Mouse (Mus musculus): ENCODE results near the gene Efl1. TPM values are rescaled to one million over a fixed set of nuclear protein-coding genes. Genes with fewer than 3 reads are reported as not detected.
A peak's percentile ranks its signal among the peaks of the same experiment; 100 is the strongest.

Gene Efl1
- 10 to 100 TPM; 16.7 to 19.3 TPM for total RNA-seq (2021)
- long read RNA-seq, partial matches to known transcripts = 0 of 3 reads
- long read RNA-seq, other reads (novel, unspliced or antisense) = 1 of 3 reads

DNA sequence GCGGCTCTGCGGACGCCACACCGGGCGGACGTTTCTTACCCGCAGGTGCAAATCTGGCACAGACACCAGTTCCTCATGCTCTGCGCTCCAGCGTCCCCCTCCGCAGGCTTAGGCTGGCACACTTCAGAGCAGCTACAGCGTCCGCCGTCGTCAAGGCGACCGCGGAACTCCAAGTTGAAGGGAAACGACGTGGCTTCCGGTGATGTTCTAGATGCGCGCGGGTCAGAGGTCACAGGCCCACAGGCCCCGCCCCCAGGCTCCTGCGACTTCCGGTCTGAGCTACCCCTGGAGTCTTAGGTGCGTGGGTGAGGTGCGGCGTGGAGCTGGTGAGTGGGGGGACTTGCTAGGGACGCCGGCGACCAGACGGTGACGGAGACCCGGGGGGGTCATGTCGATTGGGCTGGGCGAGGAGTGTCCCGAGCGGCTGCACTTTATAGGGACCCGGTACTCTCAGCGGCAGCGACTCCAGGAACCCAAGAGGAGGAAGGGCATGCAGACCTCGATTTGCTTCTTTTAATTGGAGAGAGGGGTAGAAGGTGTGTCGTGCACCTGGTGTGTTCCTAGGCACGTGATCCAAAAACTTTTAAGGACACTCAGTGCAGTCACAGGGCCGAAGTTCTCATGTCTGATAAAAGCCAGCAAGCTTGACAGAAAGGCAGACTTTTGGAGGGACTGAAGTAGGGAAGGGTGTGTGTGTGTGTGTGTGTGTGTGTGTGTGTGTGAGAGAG is at the start of gene Efl1, which contains the start of gene Saxo2:
TSS of gene Efl1 (plus strand) at position 262 of the 728 bp plus-strand sequence.
TSS of gene Saxo2 (minus strand) at position 176 of the 728 bp plus-strand sequence.
- peak; percentile 96 to 97 for DNase-seq (ENCODE audit: low spot score in 2 of 2)

DNA sequence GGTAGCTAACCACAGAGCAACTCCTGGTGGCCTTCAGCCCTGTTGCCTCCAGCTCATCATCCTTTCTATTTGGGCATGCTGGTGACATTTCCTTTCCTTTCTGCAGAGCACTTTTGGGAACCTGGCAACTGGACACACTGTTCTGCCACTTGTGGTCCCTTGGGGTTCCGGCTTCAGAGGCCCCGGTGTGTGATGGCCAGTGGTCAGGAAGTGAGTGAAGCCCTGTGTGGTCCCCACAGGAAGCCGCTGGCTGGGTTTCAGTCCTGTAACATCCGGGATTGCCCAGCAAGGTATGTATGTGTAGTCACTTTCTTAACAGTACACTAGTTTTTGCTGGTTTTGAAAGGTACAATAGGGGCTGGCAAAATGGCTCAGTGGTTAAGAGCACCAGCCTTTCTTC is 46.4 kb upstream of the Efl1 start:
- DNase-seq (ENCODE audit: low spot score in 2 of 2) = no peak

DNA sequence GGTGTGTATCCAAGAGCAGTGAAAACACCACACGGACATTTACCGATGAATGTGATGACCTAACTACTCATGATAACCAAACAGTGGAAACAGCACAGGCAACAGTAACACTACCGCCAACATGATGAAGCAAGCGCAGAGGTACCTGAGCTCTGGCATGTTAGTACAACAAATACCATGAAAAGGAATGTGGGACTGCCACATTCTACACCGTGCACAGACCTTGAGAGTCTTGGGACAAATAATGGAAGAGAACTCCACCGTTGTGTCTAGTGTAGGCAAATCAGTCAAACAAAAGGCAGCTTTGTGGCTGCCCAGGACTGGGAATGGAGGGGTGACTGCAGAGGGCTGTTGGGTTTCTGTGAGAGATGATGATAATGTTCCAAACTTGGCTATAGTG is 43.0 kb upstream of the Efl1 start:
- no peak for DNase-seq (ENCODE audit: low spot score in 2 of 2)

DNA sequence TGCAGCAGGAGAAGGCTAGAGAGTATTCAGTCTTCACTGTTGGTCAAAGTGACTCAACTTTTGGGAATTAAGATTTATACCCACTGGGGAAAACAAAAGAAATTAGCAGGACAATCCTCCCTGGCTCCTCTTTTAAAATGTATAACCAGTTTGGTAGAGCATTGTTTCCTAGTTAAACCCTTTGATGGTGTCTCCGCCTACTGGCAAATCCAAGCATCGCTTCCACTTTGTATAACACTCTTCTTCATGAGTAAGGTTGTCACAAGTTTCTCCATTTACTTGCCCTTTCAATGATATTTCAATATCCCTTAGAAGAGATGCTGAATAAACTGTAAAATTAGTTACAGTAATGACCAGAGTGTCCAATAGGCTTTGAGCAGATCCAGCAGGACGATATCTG is 38.8 kb upstream of the Efl1 start:
- peak; percentile 13 to 35 for DNase-seq (ENCODE audit: low spot score in 2 of 2)

DNA sequence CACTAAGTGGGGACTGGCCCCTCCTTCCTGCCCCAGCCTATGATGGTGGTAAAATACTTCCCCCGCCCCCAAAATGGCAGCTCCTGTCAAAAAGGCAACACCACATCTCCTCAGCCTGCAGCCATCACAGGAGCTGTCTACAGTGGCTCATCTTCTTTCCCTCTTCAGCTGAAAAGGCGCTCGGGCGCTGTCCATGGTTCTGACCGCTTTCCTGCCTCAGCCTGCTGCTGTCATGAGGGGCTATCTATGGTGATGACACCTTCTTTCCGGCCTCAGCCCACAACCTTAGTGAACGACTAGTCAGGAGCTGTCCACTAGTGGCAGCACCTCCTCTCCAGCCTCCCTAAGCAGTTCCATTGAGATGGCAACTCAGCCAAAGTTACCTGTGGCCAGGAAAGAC is 23.1 kb upstream of the Efl1 start:
- DNase-seq (ENCODE audit: low spot score in 2 of 2) = no peak

DNA sequence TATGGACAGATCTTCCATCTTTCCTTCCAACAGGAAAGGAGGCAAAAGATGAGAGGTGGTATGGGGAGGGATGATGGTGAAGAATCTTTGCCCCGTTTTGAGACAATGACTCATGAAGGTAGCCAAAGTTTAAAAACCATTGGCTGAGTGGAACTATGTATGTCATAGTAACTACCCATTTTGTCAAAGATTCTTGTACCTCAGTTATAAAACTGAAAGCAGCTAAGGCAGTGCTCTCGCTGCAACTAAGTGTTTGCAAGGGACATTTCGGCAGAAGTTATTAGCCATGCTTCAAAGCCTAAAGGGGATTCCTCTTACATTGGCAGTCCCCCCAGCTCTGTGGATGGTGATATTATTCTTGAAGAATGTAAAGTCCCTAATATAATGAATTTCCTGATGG is 1.2 kb upstream of the Efl1 start:
- DNase-seq (ENCODE audit: low spot score in 2 of 2) = no peak

GRCm38 (mm10) chr7:82647909-82648308 is 505 bp upstream of the Efl1 start:
- no peak for DNase-seq (ENCODE audit: low spot score in 2 of 2)

DNA sequence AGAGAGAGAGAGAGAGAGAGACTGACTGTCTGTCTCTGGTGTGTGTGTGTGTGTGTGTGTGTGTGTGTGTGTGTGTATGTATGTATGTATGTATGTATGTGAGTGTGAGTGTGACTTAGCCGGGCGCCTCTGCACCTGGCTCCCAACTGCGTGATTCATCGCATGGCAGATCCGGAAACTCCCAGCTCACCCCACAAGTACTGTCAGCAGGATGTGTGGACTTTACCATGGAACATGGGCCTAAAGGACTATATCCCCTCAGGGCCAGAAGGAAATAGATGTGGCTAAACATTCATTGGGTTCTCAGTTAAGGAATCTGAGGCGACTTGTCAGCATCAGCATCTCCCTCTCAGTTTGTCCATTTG is 649 bp downstream of the Efl1 start:
- DNase-seq (ENCODE audit: low spot score in 2 of 2) = no peak

- no peak for DNase-seq (ENCODE audit: low spot score in 2 of 2)
Measured at GRCm38 (mm10) chr7:82664604-82665003, 16.2 kb downstream of the Efl1 start.

- DNase-seq (ENCODE audit: low spot score in 2 of 2) = no peak
Measured at GRCm38 (mm10) chr7:82676001-82676400, 27.6 kb downstream of the Efl1 start.

- DNase-seq (ENCODE audit: low spot score in 2 of 2) = peak; percentile 17 to 23
Measured at GRCm38 (mm10) chr7:82676834-82677233, 28.4 kb downstream of the Efl1 start.

DNA sequence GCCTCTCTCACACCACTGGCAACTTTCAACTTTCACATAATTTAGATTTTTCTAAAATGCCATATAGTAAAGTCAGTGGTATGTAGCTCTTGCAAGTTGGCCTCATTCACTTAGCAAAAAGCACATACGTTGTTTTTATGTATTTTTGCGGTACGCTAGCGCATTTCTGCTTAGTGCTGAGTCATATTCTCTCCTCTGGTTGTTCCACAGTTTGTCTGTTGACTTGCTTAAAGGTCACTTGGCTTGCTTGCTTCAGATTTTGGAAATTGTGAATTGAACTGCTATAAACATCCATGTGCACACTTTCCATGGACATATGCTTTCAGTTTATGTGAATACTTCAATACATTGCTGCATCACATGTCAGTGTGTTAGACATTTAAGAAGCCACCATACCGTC is 31.5 kb downstream of the Efl1 start:
- DNase-seq (ENCODE audit: low spot score in 2 of 2) = no peak

GRCm38 (mm10) chr7:82688736-82689135 is 40.3 kb downstream of the Efl1 start:
- DNase-seq (ENCODE audit: low spot score in 2 of 2) = peak in 1 of 2 experiments; percentile 20

- no peak for DNase-seq (ENCODE audit: low spot score in 2 of 2)
Measured at GRCm38 (mm10) chr7:82691021-82691738, 42.8 kb downstream of the Efl1 start.

DNA sequence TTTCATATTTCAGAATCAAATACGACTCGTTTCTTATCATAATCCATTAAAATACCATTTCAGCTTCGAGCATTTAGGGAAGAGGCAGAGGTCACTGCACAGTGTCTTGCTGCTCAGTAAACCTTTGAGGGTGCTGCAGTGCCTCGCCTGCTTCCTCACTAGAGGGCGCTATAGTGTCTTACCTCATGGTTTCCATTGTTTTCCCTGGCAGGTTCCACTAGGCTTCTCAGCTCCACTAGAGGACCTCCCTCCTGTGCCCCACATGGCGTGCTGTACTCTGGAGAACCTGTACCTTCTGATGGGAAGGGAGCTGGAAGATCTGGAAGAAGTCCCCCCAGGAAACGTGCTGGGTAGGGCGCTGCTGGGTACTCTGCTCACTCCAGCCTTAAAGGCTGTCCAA is 49.3 kb downstream of the Efl1 start:
- no peak for DNase-seq (ENCODE audit: low spot score in 2 of 2)

DNA sequence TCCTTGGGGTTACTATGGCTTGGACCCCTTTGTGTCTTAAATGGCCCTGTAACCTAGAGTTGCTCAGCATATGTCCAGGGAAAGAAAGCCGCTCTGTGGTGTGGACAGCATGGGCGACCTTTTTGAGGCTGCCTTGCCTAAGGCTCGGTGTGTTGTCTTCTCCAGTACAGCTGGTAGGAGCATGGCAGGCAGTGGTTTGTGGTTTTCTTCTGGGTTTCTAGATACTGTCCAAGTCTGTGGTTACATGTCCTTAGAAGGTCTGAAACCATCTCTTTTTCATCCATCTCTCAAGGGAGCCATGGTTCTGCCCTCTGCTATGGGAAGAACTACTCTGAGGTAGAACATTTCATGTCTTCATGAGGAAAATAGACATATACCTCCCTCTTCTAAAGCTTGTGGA is 50.6 kb downstream of the Efl1 start:
- DNase-seq (ENCODE audit: low spot score in 2 of 2) = no peak

DNA sequence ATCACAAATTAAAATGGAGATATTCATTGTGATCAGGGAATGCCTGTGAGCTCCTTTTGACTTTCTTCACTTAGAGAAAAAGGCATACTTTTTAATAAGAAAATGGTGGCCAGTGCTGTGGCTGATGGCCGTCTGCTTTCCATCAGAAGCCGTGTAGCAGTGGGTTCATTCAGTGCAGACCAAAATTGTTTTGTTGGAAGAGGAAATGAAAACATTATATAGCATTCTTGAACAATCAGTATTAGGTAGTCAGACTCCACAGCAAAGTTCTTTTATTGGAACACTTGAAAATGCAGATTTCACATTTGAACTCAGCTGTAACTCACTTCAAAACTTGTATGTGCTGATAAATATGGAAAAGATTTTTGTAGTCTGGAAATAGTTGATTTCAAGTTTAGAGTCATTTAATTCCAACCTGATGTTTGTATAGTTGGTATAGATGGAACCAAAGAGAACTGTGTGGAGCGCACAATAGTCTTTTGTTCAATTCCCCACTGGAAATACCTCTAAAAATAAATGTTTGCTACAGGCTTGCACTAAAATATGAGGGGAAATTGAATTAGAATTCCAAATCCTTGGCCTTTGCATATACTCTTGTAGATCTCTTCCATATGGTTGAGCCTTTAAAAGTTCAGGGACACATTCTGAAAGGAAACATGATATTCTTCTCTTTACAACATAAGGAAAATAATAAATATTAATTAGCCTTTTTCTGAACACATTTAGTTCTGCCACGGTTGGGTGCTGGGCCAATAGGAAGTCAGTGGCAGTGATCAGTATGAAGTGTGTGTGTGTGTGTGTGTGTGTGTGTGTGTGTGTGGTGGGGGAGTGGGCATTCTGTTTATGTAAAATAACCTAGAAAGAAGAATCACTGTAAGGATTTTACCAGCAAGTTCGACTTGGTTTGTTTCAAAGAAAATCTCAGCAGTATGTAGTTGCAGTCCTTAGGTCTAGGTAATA is 54.2 kb downstream of the Efl1 start:
- DNase-seq (ENCODE audit: low spot score in 2 of 2) = no peak

GRCm38 (mm10) chr7:82709172-82709571 is 60.8 kb downstream of the Efl1 start:
- no peak for DNase-seq (ENCODE audit: low spot score in 2 of 2)

DNA sequence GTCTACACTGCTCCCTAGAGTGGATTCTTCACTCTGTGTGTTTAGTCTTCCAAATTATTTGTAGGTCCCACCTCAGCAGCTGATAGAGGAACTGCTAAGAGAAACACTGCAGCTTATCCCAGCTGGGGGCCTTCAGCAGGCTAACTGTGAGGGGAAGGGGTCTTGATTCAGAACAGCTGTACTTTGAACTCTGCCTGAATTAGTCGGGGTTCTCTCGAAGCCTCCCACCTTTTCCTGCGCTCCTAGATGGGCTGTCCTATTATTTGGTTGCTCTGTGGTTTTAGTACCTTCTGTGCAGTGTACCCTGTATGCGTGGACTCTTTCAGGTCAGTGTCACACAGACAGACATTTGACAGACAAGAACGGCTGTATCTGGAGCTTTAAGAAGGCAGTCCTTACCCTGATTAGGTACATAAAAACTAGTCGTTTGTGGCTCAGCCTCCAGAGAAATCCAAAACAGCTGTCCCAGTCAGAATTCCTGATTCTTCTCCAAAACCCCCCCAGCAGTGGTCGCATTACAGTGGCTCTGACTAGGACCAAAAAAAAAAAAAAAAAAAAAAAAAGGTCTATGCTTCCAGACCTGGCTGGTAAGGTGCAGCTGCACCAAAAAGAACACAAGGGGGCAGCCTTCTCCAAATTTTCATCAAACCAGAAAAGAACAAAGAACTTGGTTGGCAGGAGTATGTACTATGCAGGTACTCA is 66.9 kb downstream of the Efl1 start:
- DNase-seq (ENCODE audit: low spot score in 2 of 2) = peak; percentile 59 to 70

- DNase-seq (ENCODE audit: low spot score in 2 of 2) = no peak
Measured at GRCm38 (mm10) chr7:82715912-82716601, 67.6 kb downstream of the Efl1 start.

All from layer of hippocampus, postnatal 10 days (tissue).